Mouse (Mus musculus) lung, embryonic 15.5 days (tissue): ENCODE results near the gene Crlf1. TPM values are rescaled to one million over a fixed set of nuclear protein-coding genes. Genes with fewer than 3 reads are reported as not detected.
A peak's percentile ranks its signal among the peaks of the same experiment; 100 is the strongest.

Experiments used
- ATAC-seq: fragments of 200-750 bp; cut with Nextera tagmentation; 2 replicates; pipeline ENCODE4 v1.8.0; 2017; ENCODE audit warnings: moderate number of reproducible peaks, borderline replicate concordance; ENCODE audit not compliant: low FRiP score, low TSS enrichment; ENCODE audit errors: extremely low read depth
- H3K27ac ChIP-seq: fragments of 300-500 bp; sonication (generic); 2 replicates; pipeline ENCODE4 v1.5.1; 2015; ENCODE audit warnings: moderate library complexity, mild to moderate bottlenecking, inconsistent platforms
- H3K27me3 ChIP-seq: fragments of 300-500 bp; sonication (generic); 2 replicates; pipeline ENCODE4 v1.6.1; 2015; ENCODE audit warnings: inconsistent platforms
- H3K36me3 ChIP-seq: fragments of 300-500 bp; sonication (generic); 2 replicates; pipeline ENCODE4 v1.6.1; 2015; ENCODE audit warnings: inconsistent platforms
- H3K4me1 ChIP-seq: fragments of 300-500 bp; sonication (generic); 2 replicates; pipeline ENCODE4 v1.6.1; 2015; ENCODE audit warnings: inconsistent platforms
- H3K4me2 ChIP-seq: fragments of 300-500 bp; sonication (generic); 2 replicates; pipeline ENCODE4 v1.6.1; 2015; ENCODE audit warnings: inconsistent platforms, mild to moderate bottlenecking, moderate library complexity
- H3K4me3 ChIP-seq: fragments of 300-500 bp; sonication (generic); 2 replicates; pipeline ENCODE4 v1.5.1; 2015; ENCODE audit warnings: mild to moderate bottlenecking, inconsistent platforms
- H3K9ac ChIP-seq: fragments of 300-500 bp; sonication (generic); 2 replicates; pipeline ENCODE4 v1.6.1; 2015; ENCODE audit warnings: inconsistent platforms
- H3K9me3 ChIP-seq: fragments of 300-500 bp; sonication (generic); 2 replicates; pipeline ENCODE4 v1.6.1; 2016; ENCODE audit warnings: inconsistent platforms
- WGBS: fragments of 180-500 bp; shearing (Covaris S2); methylation state at CpG from one replicate; pipeline ENCODE4 v1.1.7; 2015; 5-methylcytosine and 5-hydroxymethylcytosine counted together
- polyA plus RNA-seq: library from polyadenylated mRNA; unstranded; fragments of >200 nt; fragmentation: Nextera tagmentation; extraction: Ambion mirVana; gene quantifications from 2 replicates; pipeline ENCODE4 v1.2.1, GENCODE M21; 2015

Gene Crlf1
- polyA plus RNA-seq, 1 experiment from 2014 or later, result 186 TPM

- no peak for ATAC-seq
- H3K9me3 ChIP-seq, result no peaks in the 10 kb centered on the region
- H3K4me3 ChIP-seq, result no peak overlapping the region
- no peak overlapping the region for H3K4me2 ChIP-seq
- no peak overlapping the region for H3K27ac ChIP-seq
- H3K9ac ChIP-seq, result no peak overlapping the region
- H3K4me1 ChIP-seq, result no peaks in the 10 kb centered on the region
- H3K36me3 ChIP-seq, result peaks cover 6% of the 10 kb centered on the region; the same call in 1 of the 2 replicates
- WGBS, result 67% methylated on average over 9 of the region's 9 CpGs
- no peaks in the 10 kb centered on the region for H3K27me3 ChIP-seq
Observed at GRCm38 (mm10) chr8:70460606-70461005, 32.4 kb upstream of the Crlf1 start.

GRCm38 (mm10) chr8:70461765-70462515 lies 31.0 kb upstream of the Crlf1 start:
- H3K27ac ChIP-seq, result no peak overlapping the region
- H3K4me3 ChIP-seq, result no peak overlapping the region
- no peak overlapping the region for H3K4me2 ChIP-seq
- WGBS, result 85% methylated on average over 16 of the region's 16 CpGs
- peaks cover 12% of the 10 kb centered on the region; the same call in 1 of the 2 replicates for H3K36me3 ChIP-seq
- H3K9me3 ChIP-seq, result no peaks in the 10 kb centered on the region
- H3K9ac ChIP-seq, result no peak overlapping the region
- peaks cover 8% of the 10 kb centered on the region for H3K4me1 ChIP-seq
- no peak for ATAC-seq
- no peaks in the 10 kb centered on the region for H3K27me3 ChIP-seq

GRCm38 (mm10) chr8:70462516-70462813 lies 30.5 kb upstream of the Crlf1 start:
- Histone ChIP-seq H3K4me2 (no peak overlapping the region), H3K9ac (0 out of 2 replicates have a peak overlapping the region, but pooled peaks have one; percentile 16), H3K36me3 (peaks cover 12% of the 10 kb centered on the region; the same call in 1 of the 2 replicates), H3K4me1 (peaks cover 13% of the 10 kb centered on the region), H3K9me3 (no peaks in the 10 kb centered on the region), H3K4me3 (no peak overlapping the region), H3K27me3 (no peaks in the 10 kb centered on the region), H3K27ac (no peak overlapping the region)
- 91% methylated on average over 8 of the region's 8 CpGs for WGBS
- no peak for ATAC-seq

GRCm38 (mm10) chr8:70463306-70463705 lies 29.7 kb upstream of the Crlf1 start:
- H3K4me3 ChIP-seq, result no peak overlapping the region
- no peak overlapping the region for H3K27ac ChIP-seq
- no peak for ATAC-seq
- peaks cover 12% of the 10 kb centered on the region; the same call in 1 of the 2 replicates for H3K36me3 ChIP-seq
- 73% methylated on average over 4 of the region's 4 CpGs for WGBS
- no peaks in the 10 kb centered on the region for H3K9me3 ChIP-seq
- peaks cover 21% of the 10 kb centered on the region for H3K4me1 ChIP-seq
- H3K27me3 ChIP-seq, result no peaks in the 10 kb centered on the region
- H3K9ac ChIP-seq, result no peak overlapping the region
- H3K4me2 ChIP-seq, result no peak overlapping the region

GRCm38 (mm10) chr8:70464162-70464561 lies 28.8 kb upstream of the Crlf1 start:
- peaks cover 12% of the 10 kb centered on the region; the same call in 1 of the 2 replicates for H3K36me3 ChIP-seq
- no peaks in the 10 kb centered on the region for H3K27me3 ChIP-seq
- peaks cover 30% of the 10 kb centered on the region for H3K4me1 ChIP-seq
- no peaks in the 10 kb centered on the region for H3K9me3 ChIP-seq
- no peak for ATAC-seq
- H3K4me2 ChIP-seq, result no peak overlapping the region
- H3K4me3 ChIP-seq, result no peak overlapping the region
- no peak overlapping the region for H3K9ac ChIP-seq
- H3K27ac ChIP-seq, result no peak overlapping the region
- WGBS, result 89% methylated on average over 6 of the region's 6 CpGs

GRCm38 (mm10) chr8:70465701-70466100 lies 27.3 kb upstream of the Crlf1 start:
- 93% methylated on average over 4 of the region's 4 CpGs for WGBS
- Histone ChIP-seq H3K36me3 (peaks cover 6% of the 10 kb centered on the region; the same call in 1 of the 2 replicates), H3K4me2 (no peak overlapping the region), H3K27ac (no peak overlapping the region), H3K27me3 (no peaks in the 10 kb centered on the region), H3K9me3 (no peaks in the 10 kb centered on the region), H3K9ac (no peak overlapping the region), H3K4me3 (no peak overlapping the region), H3K4me1 (peaks cover 42% of the 10 kb centered on the region)
- ATAC-seq, result no peak

- Histone ChIP-seq H3K4me3 (no peak overlapping the region), H3K9ac (no peak overlapping the region), H3K27me3 (no peaks in the 10 kb centered on the region), H3K27ac (no peak overlapping the region), H3K36me3 (peaks cover 6% of the 10 kb centered on the region; the same call in 1 of the 2 replicates), H3K9me3 (no peaks in the 10 kb centered on the region), H3K4me2 (no peak overlapping the region), H3K4me1 (peaks cover 42% of the 10 kb centered on the region)
- no peak for ATAC-seq
- WGBS, result 77% methylated on average over 4 of the region's 4 CpGs
Observed at GRCm38 (mm10) chr8:70466305-70466704, 26.7 kb upstream of the Crlf1 start.

GRCm38 (mm10) chr8:70466771-70467170 lies 26.2 kb upstream of the Crlf1 start:
- no peak overlapping the region for H3K27ac ChIP-seq
- H3K27me3 ChIP-seq, result no peaks in the 10 kb centered on the region
- no peak overlapping the region for H3K4me2 ChIP-seq
- peaks cover 42% of the 10 kb centered on the region for H3K4me1 ChIP-seq
- H3K9me3 ChIP-seq, result no peaks in the 10 kb centered on the region
- no peak overlapping the region for H3K4me3 ChIP-seq
- WGBS, result 40% methylated on average over 11 of the region's 11 CpGs
- peaks cover 6% of the 10 kb centered on the region; the same call in 1 of the 2 replicates for H3K36me3 ChIP-seq
- no peak overlapping the region for H3K9ac ChIP-seq
- ATAC-seq, result no peak

- Histone ChIP-seq H3K27ac (no peak overlapping the region), H3K4me3 (no peak overlapping the region), H3K9me3 (no peaks in the 10 kb centered on the region), H3K4me1 (peaks cover 42% of the 10 kb centered on the region), H3K9ac (no peak overlapping the region), H3K27me3 (no peaks in the 10 kb centered on the region), H3K4me2 (no peak overlapping the region), H3K36me3 (peaks cover 6% of the 10 kb centered on the region; the same call in 1 of the 2 replicates)
- WGBS, result 73% methylated on average over 5 of the region's 5 CpGs
- ATAC-seq, result no peak
Observed at GRCm38 (mm10) chr8:70467229-70467725, 25.7 kb upstream of the Crlf1 start.

- no peaks in the 10 kb centered on the region for H3K9me3 ChIP-seq
- no peak for ATAC-seq
- H3K9ac ChIP-seq, result no peak overlapping the region
- WGBS, result 43% methylated on average over 1 of the region's 1 CpGs
- H3K4me2 ChIP-seq, result no peak overlapping the region
- H3K36me3 ChIP-seq, result peaks cover 6% of the 10 kb centered on the region; the same call in 1 of the 2 replicates
- H3K4me3 ChIP-seq, result no peak overlapping the region
- no peaks in the 10 kb centered on the region for H3K27me3 ChIP-seq
- H3K27ac ChIP-seq, result no peak overlapping the region
- H3K4me1 ChIP-seq, result peaks cover 42% of the 10 kb centered on the region
Observed at GRCm38 (mm10) chr8:70467907-70468306, 25.1 kb upstream of the Crlf1 start.

GRCm38 (mm10) chr8:70468733-70469132 lies 24.2 kb upstream of the Crlf1 start:
- Histone ChIP-seq H3K36me3 (peaks cover 6% of the 10 kb centered on the region; the same call in 1 of the 2 replicates), H3K9ac (no peak overlapping the region), H3K4me1 (peaks cover 42% of the 10 kb centered on the region), H3K27me3 (no peaks in the 10 kb centered on the region), H3K4me2 (no peak overlapping the region), H3K27ac (peak overlapping the region; percentile 43; the same call in 1 of the 2 replicates), H3K9me3 (no peaks in the 10 kb centered on the region), H3K4me3 (no peak overlapping the region)
- WGBS, result 62% methylated on average over 4 of the region's 4 CpGs
- ATAC-seq, result peak; percentile 47

GRCm38 (mm10) chr8:70469295-70469916 lies 23.6 kb upstream of the Crlf1 start:
- Histone ChIP-seq H3K9me3 (no peaks in the 10 kb centered on the region), H3K4me1 (peaks cover 42% of the 10 kb centered on the region), H3K4me3 (no peak overlapping the region), H3K27me3 (no peaks in the 10 kb centered on the region), H3K27ac (peak overlapping the region; percentile 43; the same call in 1 of the 2 replicates), H3K4me2 (no peak overlapping the region), H3K36me3 (peaks cover 6% of the 10 kb centered on the region; the same call in 1 of the 2 replicates), H3K9ac (no peak overlapping the region)
- peak; percentile 51 for ATAC-seq
- WGBS, result 46% methylated on average over 10 of the region's 10 CpGs
